Mouse (Mus musculus) heart, adult 2 months (tissue): ENCODE data around the gene Asap2. TPM values are rescaled to one million over a fixed set of nuclear protein-coding genes. Genes with fewer than 3 reads are reported as not detected.

ENCODE experiments used
- DNase-seq, 2 experiments: peaks; one replicate each; pipeline ENCODE4 v3.0.0; 2021
- H3K27ac ChIP-seq: fragments of 200-600 bp; 2 replicates; pipeline ENCODE4 v1.8.1; 2022
- H3K27me3 ChIP-seq: fragments of 200-500 bp; 2 replicates; pipeline ENCODE4 v1.6.1; 2012; ENCODE audit warnings: mild to moderate bottlenecking, low read length, inconsistent platforms, mixed read lengths; ENCODE audit not compliant: control insufficient read depth, insufficient read depth
- H3K36me3 ChIP-seq: fragments of 200-500 bp; 2 replicates; pipeline ENCODE4 v1.6.1; 2012; ENCODE audit warnings: low read length, inconsistent platforms; ENCODE audit not compliant: control insufficient read depth, insufficient read depth
- H3K4me1 ChIP-seq: fragments of 200-500 bp; 2 replicates; pipeline ENCODE4 v1.6.1; 2011; ENCODE audit warnings: low read length; ENCODE audit not compliant: control insufficient read depth, insufficient read depth
- H3K4me3 ChIP-seq: fragments of 200-600 bp; 2 replicates; pipeline ENCODE4 v1.8.1; 2022
- H3K79me2 ChIP-seq: fragments of 200-500 bp; replicated peaks from 2 replicates; pipeline ENCODE4 v1.6.1; 2012; ENCODE audit warnings: mild to moderate bottlenecking, inconsistent platforms, low read length, moderate library complexity, mixed read lengths; ENCODE audit not compliant: control insufficient read depth, insufficient read depth
- H3K9ac ChIP-seq: fragments of 200-500 bp; 2 replicates; pipeline ENCODE4 v1.6.1; 2012; ENCODE audit warnings: low read depth, mild to moderate bottlenecking, control low read depth, inconsistent platforms, low read length, mixed read lengths
- CTCF ChIP-seq: fragments of 200-600 bp; IDR thresholded peaks from 2 replicates; pipeline ENCODE4 v1.8.1; 2022; ENCODE audit warnings: antibody characterized with exemption, mild to moderate bottlenecking, moderate library complexity
- EP300 ChIP-seq: fragments of 200-500 bp; IDR thresholded peaks from 2 replicates; pipeline ENCODE4 v1.6.1; 2011; ENCODE audit warnings: low read depth, low read length, control low read depth; ENCODE audit not compliant: insufficient read depth
- POLR2A ChIP-seq: fragments of 200-500 bp; IDR thresholded peaks from 2 replicates; pipeline ENCODE4 v1.6.1; 2011; ENCODE audit warnings: mild to moderate bottlenecking, low read depth, low read length, control low read depth; ENCODE audit not compliant: insufficient read depth
- WGBS: fragments of 180-500 bp; shearing (Covaris S2); methylation state at CpG from one replicate; pipeline ENCODE4 v1.1.7; 2018; 5-methylcytosine and 5-hydroxymethylcytosine counted together
- intact Hi-C: fragments of 180-260 bp; cut with DNase I; formaldehyde crosslinking; loops from one replicate; pipeline ENCODE4 v1.15.1; 2025
- polyA plus RNA-seq: library from polyadenylated mRNA; depleted of rRNA; stranded (reverse); fragments of >200 nt; gene quantifications from 2 replicates; pipeline ENCODE4 v1.2.3, GENCODE M21; 2012
- total RNA-seq, 2 experiments: library from RNA; stranded (reverse); gene quantifications; 2 replicates each; pipeline ENCODE4 v1.2.3; 2021

The Asap2 gene
- total and polyA plus RNA-seq, 3 experiments: 8.2 to 11.5 (median 10.3) TPM

GRCm38 (mm10) chr12:21207422-21207821 lies 217.2 kb downstream of the Asap2 start:
- no peak for DNase-seq
- Histone ChIP-seq H3K4me1 (peaks cover 8% of the 10 kb centered on the region), H3K9ac (no peak overlapping the region), H3K4me3 (no peak overlapping the region), H3K27ac (no peak overlapping the region; the same call in 1 of the 2 replicates), H3K36me3 (peaks cover 4% of the 10 kb centered on the region), H3K79me2 (no peaks in the 10 kb centered on the region), H3K27me3 (no peaks in the 10 kb centered on the region)
- TF ChIP-seq POLR2A: no peak
- TF ChIP-seq CTCF: no peak
- no peak for TF ChIP-seq EP300
- 69% methylated on average over 5 of the region's 5 CpGs for WGBS
- intact Hi-C loops: loop anchor here (5.0 kb wide), 1 partner anchor 75 kb away; no protein-coding TSS in a partner anchor

- Histone ChIP-seq H3K9ac (no peak overlapping the region), H3K4me1 (peaks cover 8% of the 10 kb centered on the region), H3K36me3 (peaks cover 4% of the 10 kb centered on the region), H3K27me3 (no peaks in the 10 kb centered on the region), H3K79me2 (no peaks in the 10 kb centered on the region), H3K4me3 (no peak overlapping the region), H3K27ac (peak overlapping the region; percentile 13; the same call in 1 of the 2 replicates)
- intact Hi-C loops: loop anchor here (5.0 kb wide), 1 partner anchor 76 kb away; no protein-coding TSS in a partner anchor
- WGBS: 47% methylated on average over 11 of the region's 11 CpGs
- DNase-seq: no peak
- TF ChIP-seq EP300: no peak
- no peak for TF ChIP-seq POLR2A
- no peak for TF ChIP-seq CTCF
Measured at GRCm38 (mm10) chr12:21208172-21208795, 218.0 kb downstream of the Asap2 start.

- Histone ChIP-seq H3K27me3 (no peaks in the 10 kb centered on the region), H3K36me3 (peaks cover 4% of the 10 kb centered on the region), H3K9ac (no peak overlapping the region), H3K4me3 (no peak overlapping the region), H3K79me2 (no peaks in the 10 kb centered on the region), H3K27ac (no peak overlapping the region; the same call in 1 of the 2 replicates), H3K4me1 (peaks cover 8% of the 10 kb centered on the region)
- no peak for TF ChIP-seq EP300
- no peak for TF ChIP-seq CTCF
- no peak for TF ChIP-seq POLR2A
- 89% methylated on average over 10 of the region's 10 CpGs for WGBS
- intact Hi-C loops: loop anchor here (5.0 kb wide), 1 partner anchor 77 kb away; no protein-coding TSS in a partner anchor
- DNase-seq: no peak
Measured at GRCm38 (mm10) chr12:21209273-21209672, 219.0 kb downstream of the Asap2 start.

- Histone ChIP-seq H3K9ac (no peak overlapping the region), H3K79me2 (no peaks in the 10 kb centered on the region), H3K4me1 (peaks cover 3% of the 10 kb centered on the region; the same call in 1 of the 2 replicates), H3K27ac (no peak overlapping the region), H3K27me3 (no peaks in the 10 kb centered on the region), H3K36me3 (no peaks in the 10 kb centered on the region), H3K4me3 (no peak overlapping the region)
- DNase-seq: no peak
- intact Hi-C loops: no loop called here
- 93% methylated on average over 17 of the region's 17 CpGs for WGBS
- no peak for TF ChIP-seq POLR2A
- TF ChIP-seq EP300: no peak
- no peak for TF ChIP-seq CTCF
Measured at GRCm38 (mm10) chr12:21212876-21213275, 222.6 kb downstream of the Asap2 start.

GRCm38 (mm10) chr12:21214551-21215165 lies 224.4 kb downstream of the Asap2 start:
- intact Hi-C loops: no loop called here
- WGBS: 94% methylated on average over 8 of the region's 8 CpGs
- H3K79me2 ChIP-seq: no peaks in the 10 kb centered on the region
- H3K27me3 ChIP-seq: no peaks in the 10 kb centered on the region
- H3K4me3 ChIP-seq: no peak overlapping the region
- no peaks in the 10 kb centered on the region for H3K4me1 ChIP-seq
- H3K36me3 ChIP-seq: no peaks in the 10 kb centered on the region
- no peak overlapping the region for H3K27ac ChIP-seq
- TF ChIP-seq POLR2A: no peak
- no peak for TF ChIP-seq CTCF
- no peak for TF ChIP-seq EP300
- DNase-seq: no peak
- H3K9ac ChIP-seq: no peak overlapping the region
